Mouse (Mus musculus) spleen, adult 2 months (tissue): ENCODE data around the gene Ptprm. TPM values are rescaled to one million over a fixed set of nuclear protein-coding genes. Genes with fewer than 3 reads are reported as not detected.

ENCODE experiments used
- DNase-seq, 2 experiments: peaks; one replicate each; pipeline versions ENCODE4 v3.0.0 to v3.0.0-alpha.2; 2012 to 2021; ENCODE audit warnings: low spot score in 2 of 2, low read depth in 1 of 2
- H3K27ac ChIP-seq: fragments of 200-500 bp; 2 replicates; pipeline ENCODE4 v1.5.1; 2012; ENCODE audit warnings: low read length, inconsistent platforms; ENCODE audit not compliant: insufficient read depth
- H3K27me3 ChIP-seq: fragments of 200-500 bp; 2 replicates; pipeline ENCODE4 v1.6.1; 2012; ENCODE audit warnings: mild to moderate bottlenecking, moderate library complexity, low read length, inconsistent platforms; ENCODE audit not compliant: control insufficient read depth, insufficient read depth
- H3K36me3 ChIP-seq: fragments of 200-500 bp; 2 replicates; pipeline ENCODE4 v1.6.1; 2012; ENCODE audit warnings: mild to moderate bottlenecking, low read length, inconsistent platforms; ENCODE audit not compliant: control insufficient read depth, insufficient read depth
- H3K4me1 ChIP-seq: fragments of 200-500 bp; 2 replicates; pipeline ENCODE4 v1.6.1; 2011; ENCODE audit warnings: inconsistent platforms; ENCODE audit not compliant: control insufficient read depth, insufficient read depth, insufficient read length
- H3K4me3 ChIP-seq: fragments of 200-500 bp; 2 replicates; pipeline ENCODE4 v1.5.1; 2011; ENCODE audit warnings: mild to moderate bottlenecking, inconsistent platforms; ENCODE audit not compliant: insufficient read depth, insufficient read length; ENCODE audit errors: extremely low read depth
- CTCF ChIP-seq: fragments of 200-500 bp; IDR thresholded peaks from 2 replicates; pipeline ENCODE4 v1.5.1; 2011; ENCODE audit warnings: mild to moderate bottlenecking, inconsistent platforms; ENCODE audit not compliant: insufficient read depth, insufficient read length, insufficient replicate concordance; ENCODE audit errors: extremely low read depth
- POLR2A ChIP-seq: fragments of 200-500 bp; IDR thresholded peaks from 2 replicates; pipeline ENCODE4 v1.6.1; 2011; ENCODE audit warnings: low read depth, low read length, inconsistent platforms
- WGBS: fragments of 180-500 bp; shearing (Covaris S2); methylation state at CpG from one replicate; pipeline ENCODE4 v1.1.7; 2018; 5-methylcytosine and 5-hydroxymethylcytosine counted together
- polyA plus RNA-seq: library from polyadenylated mRNA; depleted of rRNA; stranded (reverse); fragments of >200 nt; gene quantifications from 2 replicates; pipeline ENCODE4 v1.2.3, GENCODE M21; 2012

The Ptprm gene
- polyA plus RNA-seq, 1 experiment = 5.0 TPM

- H3K4me1 ChIP-seq = no peaks in the 10 kb centered on the region
- DNase-seq = no peak
- TF ChIP-seq CTCF = no peak
- no peak for TF ChIP-seq POLR2A
- H3K27ac ChIP-seq = no peak overlapping the region
- H3K36me3 ChIP-seq = no peaks in the 10 kb centered on the region
- no peaks in the 10 kb centered on the region for H3K27me3 ChIP-seq
- WGBS = 86% methylated on average over 4 of the region's 4 CpGs
- no peak overlapping the region for H3K4me3 ChIP-seq
These were observed 212.0 kb downstream of the Ptprm start for GRCm38 (mm10) chr17:67142183-67142756.

GRCm38 (mm10) chr17:67140502-67140901, 213.8 kb downstream of the Ptprm start:
- 49% methylated on average over 1 of the region's 1 CpGs for WGBS
- Histone ChIP-seq H3K4me1 (no peaks in the 10 kb centered on the region), H3K4me3 (no peak overlapping the region), H3K36me3 (no peaks in the 10 kb centered on the region), H3K27me3 (no peaks in the 10 kb centered on the region), H3K27ac (no peak overlapping the region)
- no peak for DNase-seq
- TF ChIP-seq CTCF (no peak), POLR2A (no peak)

GRCm38 (mm10) chr17:67138981-67139380, 215.3 kb downstream of the Ptprm start:
- WGBS = 89% methylated on average over 12 of the region's 12 CpGs
- Histone ChIP-seq H3K36me3 (no peaks in the 10 kb centered on the region), H3K27me3 (no peaks in the 10 kb centered on the region), H3K4me1 (no peaks in the 10 kb centered on the region), H3K27ac (no peak overlapping the region), H3K4me3 (no peak overlapping the region)
- no peak for TF ChIP-seq CTCF
- no peak for TF ChIP-seq POLR2A
- DNase-seq = no peak

- Histone ChIP-seq H3K27me3 (no peaks in the 10 kb centered on the region), H3K27ac (no peak overlapping the region), H3K4me3 (no peak overlapping the region), H3K36me3 (no peaks in the 10 kb centered on the region), H3K4me1 (peaks cover 4% of the 10 kb centered on the region; the same call in 1 of the 2 replicates)
- WGBS = 91% methylated on average over 7 of the region's 7 CpGs
- DNase-seq = no peak
- TF ChIP-seq POLR2A = no peak
- TF ChIP-seq CTCF = no peak
These were observed 217.4 kb downstream of the Ptprm start for GRCm38 (mm10) chr17:67136876-67137275.

- no peak for DNase-seq
- TF ChIP-seq CTCF (no peak), POLR2A (no peak)
- no peak overlapping the region for H3K4me3 ChIP-seq
- 88% methylated on average over 8 of the region's 8 CpGs for WGBS
- H3K27ac ChIP-seq = no peak overlapping the region
- H3K36me3 ChIP-seq = no peaks in the 10 kb centered on the region
- no peaks in the 10 kb centered on the region for H3K27me3 ChIP-seq
- H3K4me1 ChIP-seq = peaks cover 4% of the 10 kb centered on the region; the same call in 1 of the 2 replicates
These were observed 217.8 kb downstream of the Ptprm start for GRCm38 (mm10) chr17:67136421-67136820.

GRCm38 (mm10) chr17:67134235-67134634, 220.0 kb downstream of the Ptprm start:
- WGBS = 76% methylated on average over 4 of the region's 4 CpGs
- peaks cover 4% of the 10 kb centered on the region; the same call in 1 of the 2 replicates for H3K4me1 ChIP-seq
- H3K36me3 ChIP-seq = no peaks in the 10 kb centered on the region
- TF ChIP-seq POLR2A (no peak), CTCF (no peak)
- no peak overlapping the region for H3K27ac ChIP-seq
- H3K4me3 ChIP-seq = no peak overlapping the region
- no peaks in the 10 kb centered on the region for H3K27me3 ChIP-seq
- DNase-seq = no peak

GRCm38 (mm10) chr17:67133440-67134103, 220.7 kb downstream of the Ptprm start:
- peak overlapping the region; percentile 32; the same call in 1 of the 2 replicates for H3K27ac ChIP-seq
- TF ChIP-seq CTCF (no peak), POLR2A (no peak)

More at GRCm38 (mm10) chr17:67133440-67134103, 220.7 kb downstream of the Ptprm start:
- no peak overlapping the region for H3K4me3 ChIP-seq
- H3K36me3 ChIP-seq = no peaks in the 10 kb centered on the region
- 23% methylated on average over 13 of the region's 13 CpGs for WGBS
- H3K27me3 ChIP-seq = no peaks in the 10 kb centered on the region
- no peak for DNase-seq
- H3K4me1 ChIP-seq = peaks cover 4% of the 10 kb centered on the region; the same call in 1 of the 2 replicates
